Mouse (Mus musculus) thymus, postnatal 25 days (tissue): ENCODE measurements around the gene Eipr1.
A peak's percentile ranks its signal among the peaks of the same experiment; 100 is the strongest.

Experiments used
- DNase-seq: peaks from one replicate; pipeline ENCODE4 v3.0.0; 2022

Gene Eipr1

DNA sequence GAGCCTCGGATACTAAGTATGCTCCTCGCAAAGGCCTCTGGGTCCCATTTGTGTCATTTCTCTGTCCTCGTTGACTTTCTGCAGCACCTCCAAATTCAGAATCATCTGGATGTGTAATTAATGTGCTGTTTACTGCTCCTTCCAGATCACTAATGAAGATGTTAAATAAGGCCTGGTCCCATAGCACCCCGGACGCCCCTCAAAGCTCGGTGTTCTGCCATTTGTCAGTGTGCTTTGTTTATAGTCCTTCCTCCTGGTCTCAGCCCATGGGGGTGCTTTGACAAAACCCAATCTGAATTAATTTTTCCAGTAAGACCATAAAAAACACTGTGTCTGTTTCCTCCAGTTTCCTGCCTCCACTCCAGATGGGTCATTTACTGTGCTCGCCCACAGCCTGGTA, 28.6 kb downstream of the Eipr1 start:
- no peak for DNase-seq

DNA sequence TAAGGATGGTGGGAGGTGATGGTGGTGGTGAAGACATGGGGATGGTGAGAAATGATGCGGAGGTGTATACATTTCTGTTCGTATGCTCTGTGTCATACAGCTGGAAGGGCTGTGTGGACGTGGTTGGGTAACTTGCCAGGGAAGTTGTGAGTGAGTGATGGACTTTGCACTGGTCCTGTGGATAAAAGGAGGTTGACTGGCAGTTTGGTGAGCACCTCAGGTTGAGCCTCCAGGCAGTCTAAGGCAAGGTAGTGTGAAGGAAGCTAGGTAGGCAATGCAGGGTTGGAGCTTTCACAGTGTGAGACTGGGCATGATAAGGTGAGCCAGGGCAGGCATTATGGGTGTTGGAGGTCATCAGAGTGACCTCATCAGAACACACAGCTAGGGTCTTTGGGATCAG, 31.0 kb downstream of the Eipr1 start:
- DNase-seq, result no peak

DNA sequence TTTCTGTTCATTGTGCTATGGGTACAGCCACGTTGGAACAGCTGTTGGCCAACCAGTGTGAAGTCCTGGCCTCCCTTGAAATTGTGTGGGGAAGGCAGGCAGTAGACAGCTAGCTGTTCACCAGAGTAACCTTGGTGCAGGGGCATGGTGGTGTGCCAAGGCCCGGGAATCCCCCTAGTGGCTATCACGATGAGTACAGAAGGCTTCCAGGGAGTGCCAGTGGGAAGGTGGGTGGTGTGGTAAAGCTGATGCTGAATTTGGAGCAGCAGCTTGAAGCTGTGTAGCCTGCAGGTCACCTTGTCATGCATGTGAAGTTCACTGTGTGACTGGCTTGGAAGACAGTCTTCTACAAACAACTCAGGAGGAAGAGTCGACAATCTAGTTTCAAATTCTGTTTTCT, 32.8 kb downstream of the Eipr1 start:
- DNase-seq, result peak; percentile 43

DNA sequence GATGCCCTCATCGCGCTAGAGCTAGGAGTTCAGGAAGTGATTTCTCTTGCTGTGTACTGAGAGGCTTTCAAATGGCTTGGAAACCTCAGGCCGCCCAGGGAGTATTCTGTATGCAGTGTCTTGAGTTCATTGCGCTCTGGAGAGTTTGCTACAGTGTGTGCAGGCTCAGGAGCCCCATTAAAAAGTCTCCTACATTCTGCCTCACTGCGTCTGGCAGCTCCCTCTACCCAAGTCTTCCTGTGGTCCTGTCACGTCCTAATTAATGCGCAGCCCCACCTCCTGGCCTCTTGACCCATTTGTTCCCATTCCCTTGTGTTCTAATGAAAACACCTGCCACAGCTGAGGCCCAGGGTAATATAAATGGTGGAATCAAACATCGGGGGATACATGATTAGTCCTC, 33.3 kb downstream of the Eipr1 start:
- no peak for DNase-seq

DNA sequence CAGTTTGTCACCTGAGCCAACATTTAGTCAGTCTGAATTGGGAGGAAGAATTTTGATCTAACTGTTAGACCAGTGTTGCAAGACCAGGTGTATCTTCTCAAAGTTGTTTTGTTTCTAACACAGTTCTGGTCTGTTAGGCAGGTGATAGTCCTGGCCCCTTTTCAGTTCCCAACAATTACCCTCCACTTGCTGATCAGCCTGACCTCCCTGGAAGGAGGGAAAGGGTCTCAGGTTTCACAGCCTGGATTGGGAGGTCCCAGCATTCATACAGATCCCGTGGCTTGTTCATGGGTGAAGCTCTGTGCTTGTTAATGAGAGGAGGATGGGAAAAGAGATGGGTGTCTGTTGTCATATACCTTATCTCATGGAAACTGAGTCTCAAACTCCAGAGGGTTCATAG, 33.7 kb downstream of the Eipr1 start:
- DNase-seq, result no peak

DNA sequence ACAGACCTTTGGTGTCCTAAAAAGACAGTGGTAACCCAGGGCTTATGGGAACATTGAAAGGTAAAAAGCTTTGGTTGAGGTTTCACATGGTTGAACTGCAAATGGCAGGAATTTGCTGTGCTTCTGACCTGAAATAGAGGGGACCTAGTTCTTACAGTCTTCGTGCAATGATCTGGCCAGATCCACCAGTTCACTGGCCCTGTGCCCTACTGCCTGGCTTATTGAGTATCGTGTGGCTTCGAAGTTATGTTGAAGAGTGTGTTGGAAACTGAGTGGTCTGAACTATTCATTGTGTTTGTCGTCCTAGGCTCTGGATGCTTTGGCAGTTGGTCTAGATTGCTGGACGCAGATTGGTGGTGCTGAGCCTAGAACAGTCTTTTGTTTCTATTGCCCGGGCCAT, 34.7 kb downstream of the Eipr1 start:
- no peak for DNase-seq

DNA sequence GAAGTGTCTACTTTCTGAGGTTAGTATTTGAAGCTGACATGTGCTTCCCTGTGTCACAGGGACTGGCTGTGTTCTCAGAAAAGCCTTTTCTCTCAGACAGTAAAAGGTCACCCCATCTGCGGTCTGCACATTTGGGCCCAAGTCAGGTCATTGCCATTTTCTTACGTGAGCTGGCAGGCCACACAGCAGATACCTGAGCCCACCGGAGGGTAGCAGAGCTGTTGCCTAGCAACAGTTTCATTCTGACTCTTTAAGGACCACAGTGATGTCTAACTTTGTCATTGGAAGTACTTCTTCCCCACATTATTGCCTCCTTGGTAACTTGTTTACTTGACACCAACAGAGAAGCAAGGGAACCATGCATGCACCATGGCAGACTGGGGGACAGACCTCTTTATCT, 41.0 kb downstream of the Eipr1 start:
- DNase-seq, result no peak

DNA sequence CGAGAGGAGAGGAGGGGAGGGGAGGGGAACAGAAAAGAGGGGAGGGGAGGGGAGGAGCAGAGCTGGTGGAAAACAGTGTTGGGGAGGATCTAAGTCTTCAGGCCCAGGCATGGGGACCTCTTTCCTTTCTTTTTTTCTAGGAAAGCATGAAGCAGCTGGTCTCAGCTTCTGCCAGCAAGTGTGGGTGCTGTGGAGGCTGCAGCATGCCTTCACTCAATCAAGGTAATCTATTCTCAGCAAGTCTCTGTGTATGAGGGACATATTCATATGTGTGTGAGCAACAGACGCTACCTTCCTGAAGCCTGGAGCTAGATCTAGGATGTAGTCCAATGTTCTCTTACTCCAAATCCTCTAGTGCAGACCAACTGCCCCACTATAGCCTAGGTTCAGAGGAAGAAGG, 42.1 kb downstream of the Eipr1 start:
- no peak for DNase-seq

DNA sequence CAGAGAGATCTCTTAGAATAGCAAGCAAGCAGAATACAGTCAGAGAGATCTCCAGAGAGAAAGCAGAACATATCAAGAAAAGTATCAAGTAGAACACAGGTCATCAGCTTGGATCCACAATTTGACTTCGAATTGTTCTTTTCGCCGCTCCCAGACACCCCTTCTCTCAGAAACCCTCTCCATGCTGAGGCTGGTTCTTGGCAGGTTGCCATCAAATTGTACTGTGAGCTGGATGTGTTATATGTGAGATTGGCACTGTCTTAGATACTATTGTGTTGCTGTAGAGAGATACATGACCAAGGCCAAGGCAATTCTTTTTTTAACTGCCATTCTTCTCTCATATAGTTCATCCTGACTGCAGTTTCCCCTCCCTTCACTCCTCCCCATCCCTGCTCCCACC, 43.4 kb downstream of the Eipr1 start:
- no peak for DNase-seq

DNA sequence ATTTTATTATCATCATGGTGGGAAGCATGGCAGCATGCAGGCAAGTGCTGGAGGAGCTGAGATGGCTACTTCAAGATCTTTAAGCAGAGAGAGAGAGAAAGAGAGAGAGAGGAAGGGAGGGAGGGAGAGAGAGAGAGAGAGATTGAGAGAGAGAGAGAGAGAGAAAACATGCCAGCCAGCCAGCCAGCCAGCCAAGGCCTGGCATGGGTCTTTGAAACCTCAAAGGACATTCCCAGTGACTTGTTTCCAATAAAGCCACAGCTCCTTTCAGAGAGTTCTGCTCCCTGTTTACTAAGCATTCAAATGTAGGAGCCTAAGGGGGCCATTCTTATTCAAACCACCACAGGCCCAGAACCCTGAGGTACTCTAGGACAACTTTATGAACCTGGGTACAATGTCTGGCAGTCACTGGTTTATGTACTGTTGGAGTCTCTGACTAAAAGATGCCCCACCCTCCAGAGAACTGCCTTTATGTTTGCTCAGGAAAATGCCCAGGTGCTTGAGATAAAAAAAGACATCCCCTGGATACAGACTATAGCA, 45.3 kb downstream of the Eipr1 start:
- DNase-seq, result no peak

DNA sequence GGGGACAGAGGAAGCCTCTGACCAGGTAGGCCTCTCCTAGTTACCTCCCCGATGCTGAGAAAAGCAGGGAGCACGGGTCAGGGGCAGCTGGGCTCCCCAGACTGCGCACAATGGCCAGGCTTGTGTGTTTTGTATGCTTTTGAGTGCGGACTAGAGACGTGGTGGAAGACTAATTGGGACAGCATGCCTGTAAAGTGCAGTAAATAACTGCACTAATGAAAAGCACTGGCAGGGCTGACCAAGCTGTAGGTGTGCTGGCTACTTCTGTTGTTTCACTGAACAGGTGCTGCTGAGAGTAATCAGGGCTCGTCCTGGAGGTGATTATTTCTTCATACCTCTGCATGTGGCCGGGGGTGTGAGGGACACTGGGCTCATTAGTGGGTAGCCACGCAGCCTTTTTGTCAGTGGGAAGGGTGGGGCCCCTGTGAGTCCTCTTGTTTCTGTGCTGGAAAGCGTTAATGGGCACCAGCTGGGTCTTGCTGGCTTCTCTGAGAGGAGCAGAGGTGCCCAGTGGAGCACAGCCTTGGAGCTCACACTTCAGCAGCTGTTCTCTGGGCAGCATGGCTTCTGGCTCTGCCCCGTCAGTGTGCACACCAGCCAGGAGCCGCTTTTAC, 48.3 kb downstream of the Eipr1 start:
- no peak for DNase-seq

DNA sequence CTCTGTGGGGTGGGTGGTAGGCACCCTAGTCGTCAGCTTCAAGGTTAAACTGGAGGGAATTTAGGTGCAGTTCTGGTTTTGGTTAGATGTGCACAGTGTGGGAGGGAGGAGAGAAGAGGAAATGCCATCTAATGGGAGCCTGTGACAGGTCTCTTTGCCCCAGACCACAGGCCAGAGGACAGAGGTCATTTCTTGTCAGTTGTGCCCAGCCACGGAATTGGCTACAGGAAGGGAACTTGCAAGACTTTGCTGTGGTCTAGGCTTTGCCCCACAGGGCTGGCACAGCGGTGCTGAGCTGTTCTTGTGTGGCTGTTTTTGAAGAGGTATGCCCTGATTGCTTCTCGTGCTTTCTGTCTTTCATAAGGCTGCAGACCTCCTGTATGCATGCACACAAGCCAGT, 48.8 kb downstream of the Eipr1 start:
- no peak for DNase-seq

DNA sequence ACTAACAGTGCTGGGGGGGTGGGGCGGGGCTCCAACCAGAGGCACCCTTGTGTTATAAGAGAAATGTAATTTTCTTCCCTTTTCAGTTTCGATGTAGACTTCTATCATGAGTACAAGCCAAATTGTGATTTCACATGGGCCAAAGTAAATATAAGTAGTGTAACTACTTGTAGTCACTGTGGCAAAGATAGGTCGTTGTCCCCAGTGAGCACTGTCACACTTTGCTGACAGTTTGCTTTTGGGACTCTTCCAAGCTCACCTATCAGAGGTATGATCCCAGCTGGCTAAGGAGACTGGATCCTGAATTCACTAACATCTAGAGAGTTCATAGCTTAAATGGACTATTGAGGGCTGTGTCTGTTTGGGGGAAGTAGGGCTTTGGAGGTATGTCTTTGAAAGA, 49.3 kb downstream of the Eipr1 start:
- DNase-seq, result no peak

DNA sequence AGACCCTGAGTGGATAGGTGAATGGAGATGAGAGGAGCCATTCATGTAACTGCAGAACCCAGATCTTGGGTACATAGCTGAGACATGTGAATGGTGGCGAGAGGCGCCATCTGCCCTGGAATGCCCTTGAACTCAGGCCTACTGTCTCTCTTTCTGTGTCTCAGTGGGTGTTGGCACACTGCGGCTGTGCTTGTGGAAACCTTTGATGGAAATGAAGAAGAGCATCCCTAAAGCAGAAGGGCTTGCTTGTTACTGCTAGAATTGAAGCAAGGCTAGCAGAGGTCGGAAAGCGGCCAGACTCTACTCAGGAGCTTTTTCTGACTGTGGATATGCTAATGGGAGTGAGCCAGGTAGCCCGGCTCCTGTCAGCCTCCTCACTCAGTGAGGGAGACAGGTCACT, 50.1 kb downstream of the Eipr1 start:
- no peak for DNase-seq

DNA sequence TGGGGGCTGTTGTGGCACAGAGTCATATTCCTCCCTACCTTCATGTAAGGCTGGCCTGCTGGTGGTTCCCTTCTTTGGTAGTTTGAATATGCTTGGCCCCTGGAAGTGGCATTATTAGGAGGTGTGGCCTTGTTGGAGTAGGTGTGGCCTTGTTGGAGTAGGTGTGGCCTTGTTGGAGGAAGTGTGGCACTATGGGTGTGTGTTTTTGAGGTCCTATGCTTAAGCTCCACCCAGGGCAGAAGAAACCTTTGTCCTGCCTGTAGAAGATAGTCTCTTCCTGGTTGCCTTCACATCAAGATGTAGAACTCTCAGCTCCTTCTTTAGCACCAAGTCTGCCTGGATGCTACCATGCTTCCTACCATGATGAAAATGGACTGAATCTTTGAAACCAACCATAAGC, 51.4 kb downstream of the Eipr1 start:
- no peak for DNase-seq

DNA sequence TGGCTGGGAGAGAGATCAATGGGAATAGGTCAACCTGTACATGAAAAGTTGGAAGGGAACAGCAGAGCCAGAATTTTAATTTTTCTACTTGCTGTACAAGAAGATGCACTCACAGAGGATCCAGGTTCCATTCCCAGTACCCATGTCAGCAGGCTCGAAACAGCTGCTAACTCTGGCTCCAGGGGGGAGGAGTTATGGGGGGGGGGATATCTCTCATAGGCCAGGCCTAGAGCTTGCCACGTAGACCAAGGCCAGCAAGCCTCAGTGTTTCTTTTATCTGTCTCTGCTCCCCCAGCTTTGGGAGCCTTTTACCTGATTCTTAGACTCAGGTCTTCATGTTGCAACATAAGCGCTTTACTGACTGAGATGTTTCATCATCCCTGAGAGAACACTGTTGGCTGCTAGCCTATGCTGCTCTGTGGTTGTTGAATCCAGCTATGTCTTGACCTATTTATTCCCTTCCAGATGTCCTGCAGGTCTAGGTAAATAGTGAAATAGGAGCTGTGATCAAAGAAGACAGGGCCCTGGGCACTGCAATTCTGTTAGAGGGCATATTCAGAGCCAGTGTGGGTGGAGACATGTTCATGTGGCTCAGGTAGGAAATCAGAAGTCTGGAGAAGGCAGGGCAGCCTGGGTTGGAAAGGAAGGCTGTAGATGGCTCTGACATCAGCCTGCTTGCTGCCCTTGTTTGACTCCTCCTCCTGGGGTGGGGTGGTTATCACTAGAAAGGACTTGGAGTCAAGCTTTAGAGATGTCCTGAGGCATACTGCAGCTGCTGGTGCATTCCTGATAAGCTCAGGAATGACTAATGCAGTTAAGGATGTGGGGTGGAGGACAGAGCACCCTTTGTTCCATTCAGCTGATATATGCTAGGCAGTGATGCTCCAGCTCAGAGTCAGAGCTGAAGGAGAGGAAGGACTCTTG, 53.2 kb downstream of the Eipr1 start:
- no peak for DNase-seq

DNA sequence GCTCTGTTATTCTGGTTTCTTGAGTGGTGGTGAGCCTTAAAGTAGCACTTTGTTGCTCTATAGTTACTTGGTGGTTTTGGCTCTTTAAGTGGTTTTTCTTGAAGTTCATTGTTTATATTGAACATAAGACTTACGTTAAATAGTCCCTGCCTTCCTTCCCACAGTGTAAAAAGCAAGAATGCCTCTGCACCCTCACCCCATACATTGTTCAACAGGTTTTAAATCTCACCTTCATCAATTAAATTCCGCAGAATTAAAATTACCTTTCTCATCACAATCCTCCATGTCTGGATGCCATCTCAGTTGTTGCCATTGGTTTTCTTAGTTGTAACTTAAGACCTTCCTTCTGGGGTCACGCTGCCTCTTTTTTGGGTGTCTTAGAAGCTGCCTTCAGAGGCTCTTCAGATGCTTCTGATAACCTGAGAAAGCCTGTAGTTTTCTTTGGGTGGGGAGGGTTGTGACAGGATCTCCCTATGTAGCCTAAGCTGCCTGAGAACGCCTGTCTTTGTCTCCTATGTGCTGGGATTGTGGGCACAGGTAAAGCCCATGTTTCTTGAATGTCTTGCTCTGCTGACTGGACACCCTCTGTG, 57.3 kb downstream of the Eipr1 start:
- no peak for DNase-seq

DNA sequence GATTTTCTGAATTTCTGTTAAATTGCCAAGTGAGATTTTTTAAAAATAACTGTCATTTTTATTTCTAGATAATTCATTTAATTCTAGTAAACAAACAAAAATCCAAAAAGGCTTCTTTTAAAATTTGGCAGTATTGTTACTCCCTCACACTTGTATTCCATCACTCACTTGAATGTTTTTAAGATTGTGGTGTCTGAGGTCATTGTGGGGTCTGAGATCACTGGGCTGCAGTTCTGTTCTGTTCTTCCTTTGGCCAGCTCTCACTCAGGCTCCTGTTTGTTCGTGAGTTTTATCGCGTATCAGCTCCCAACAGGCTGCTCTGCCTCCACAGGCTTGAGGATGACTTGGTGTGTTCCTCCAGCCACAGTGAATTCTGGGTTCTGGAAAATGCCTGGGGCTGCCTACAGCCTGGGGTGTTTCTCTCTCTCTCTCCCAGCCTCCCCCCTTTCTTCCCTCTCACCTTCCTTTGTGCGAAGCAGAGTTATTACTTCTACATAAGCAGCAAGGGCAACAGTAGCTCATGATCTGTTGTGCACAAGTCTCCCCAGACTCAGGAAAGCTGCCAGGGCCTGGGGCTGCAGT, 58.2 kb downstream of the Eipr1 start:
- no peak for DNase-seq

DNA sequence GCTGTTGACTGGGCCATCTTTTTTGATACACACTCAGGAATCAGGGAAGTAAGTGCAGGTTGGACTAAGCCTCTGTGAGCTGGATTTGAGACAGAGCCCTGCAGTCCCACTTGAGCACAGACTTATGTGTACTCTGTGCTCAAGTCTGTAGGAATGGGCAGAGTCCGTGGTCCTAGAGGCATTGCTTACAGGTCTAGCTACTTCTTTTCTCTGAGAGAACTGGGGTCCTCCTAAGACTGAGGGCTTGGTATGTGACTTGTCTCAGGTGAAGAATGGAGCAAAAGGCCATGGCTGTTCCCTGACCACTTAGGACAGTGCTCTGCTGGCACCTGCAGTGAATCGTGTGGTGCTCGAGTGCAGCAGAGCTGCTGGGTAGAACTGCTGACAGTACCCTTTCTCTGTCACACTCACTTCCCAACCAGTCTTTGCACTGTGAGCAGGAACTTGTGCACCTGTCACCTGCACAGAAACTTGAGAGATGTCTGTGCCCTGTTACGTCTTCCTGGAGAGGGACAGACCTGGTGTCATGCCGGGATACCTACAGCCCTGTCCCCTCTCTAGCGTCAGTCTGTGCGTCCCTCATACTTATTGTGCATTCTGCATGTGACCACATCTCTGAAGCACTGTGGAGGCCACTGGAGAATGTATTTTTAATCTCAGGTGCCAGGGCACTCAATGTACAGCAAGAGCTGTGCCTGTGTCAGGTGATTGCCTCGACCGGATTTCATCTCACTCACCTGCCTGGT, 65.3 kb downstream of the Eipr1 start:
- no peak for DNase-seq

DNA sequence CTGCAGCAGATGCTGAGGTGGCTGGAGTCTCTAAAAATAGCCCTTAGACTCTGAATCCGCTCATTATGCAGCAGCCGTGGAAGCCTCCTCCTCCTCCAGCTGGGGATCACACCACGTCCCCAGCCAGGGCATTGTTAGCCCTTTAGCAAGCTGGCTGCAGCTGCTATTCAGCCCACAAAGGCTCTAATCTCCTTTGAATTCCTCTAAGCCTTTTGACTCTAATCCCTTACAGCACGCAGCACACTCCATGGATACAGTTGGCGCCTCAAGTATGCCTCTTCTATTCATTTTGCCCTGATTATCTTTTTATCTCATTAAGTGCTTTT, 65.8 kb downstream of the Eipr1 start:
- no peak for DNase-seq

DNA sequence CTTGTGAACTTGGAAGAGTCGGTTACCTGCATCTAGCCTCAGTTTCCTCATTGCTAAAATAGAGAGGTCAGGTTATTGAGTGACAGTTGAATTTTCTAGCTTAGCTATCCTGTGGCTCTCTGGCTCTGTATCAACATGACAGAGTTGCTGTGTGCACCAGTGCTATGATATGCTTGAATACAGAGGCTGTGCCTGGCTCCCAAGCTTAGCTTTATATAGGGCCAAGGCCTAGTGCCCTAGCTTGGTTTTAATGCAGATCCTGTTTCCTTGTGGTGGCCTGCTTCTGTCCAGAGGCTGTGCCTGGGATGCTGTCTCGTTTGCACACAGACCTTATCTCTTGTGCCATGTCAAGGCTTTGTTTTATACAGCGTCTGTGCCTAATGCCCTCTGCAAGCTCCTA, 66.3 kb downstream of the Eipr1 start:
- no peak for DNase-seq

DNA sequence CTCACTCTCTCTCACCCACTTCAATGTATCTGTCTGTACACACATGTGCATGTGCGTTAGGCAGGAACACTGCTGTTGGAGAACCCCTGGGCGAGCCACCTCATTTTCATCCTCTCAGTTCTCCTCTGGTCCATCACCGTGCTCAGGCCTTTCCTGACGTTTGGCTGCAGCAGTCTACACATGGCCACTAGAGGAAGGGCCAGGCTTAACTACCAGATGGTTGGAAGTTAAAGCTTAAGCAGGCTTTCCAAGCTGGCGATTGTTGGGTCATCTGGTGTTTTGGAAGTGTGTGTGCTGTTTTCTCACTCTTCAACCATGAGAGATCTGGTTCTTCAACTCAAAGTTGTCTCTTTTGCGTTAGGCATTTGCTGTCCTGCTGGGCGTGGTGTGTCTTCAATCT, 71.9 kb downstream of the Eipr1 start:
- no peak for DNase-seq

DNA sequence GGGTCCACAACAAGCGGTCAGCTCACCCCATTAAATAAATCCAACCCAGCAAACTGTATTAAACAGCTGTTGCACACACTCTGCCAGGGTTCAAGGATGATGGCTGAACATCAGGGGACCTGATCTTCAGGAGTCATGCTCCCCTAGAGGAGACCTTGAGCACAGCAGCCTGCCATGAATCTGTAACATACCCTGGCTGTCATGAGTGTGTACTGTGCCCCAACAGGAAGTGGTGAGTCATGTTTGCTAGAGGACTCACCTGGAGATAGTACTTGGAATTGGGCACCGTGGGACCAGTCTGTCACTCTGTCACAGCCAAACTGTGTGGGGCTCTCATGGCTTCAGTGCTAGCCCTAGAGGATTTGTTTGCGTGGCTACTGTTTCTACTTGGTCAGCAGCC, 77.9 kb downstream of the Eipr1 start:
- peak; percentile 64 for DNase-seq
